Mouse (Mus musculus): ENCODE results near the gene Aifm2.

The Aifm2 gene

DNA sequence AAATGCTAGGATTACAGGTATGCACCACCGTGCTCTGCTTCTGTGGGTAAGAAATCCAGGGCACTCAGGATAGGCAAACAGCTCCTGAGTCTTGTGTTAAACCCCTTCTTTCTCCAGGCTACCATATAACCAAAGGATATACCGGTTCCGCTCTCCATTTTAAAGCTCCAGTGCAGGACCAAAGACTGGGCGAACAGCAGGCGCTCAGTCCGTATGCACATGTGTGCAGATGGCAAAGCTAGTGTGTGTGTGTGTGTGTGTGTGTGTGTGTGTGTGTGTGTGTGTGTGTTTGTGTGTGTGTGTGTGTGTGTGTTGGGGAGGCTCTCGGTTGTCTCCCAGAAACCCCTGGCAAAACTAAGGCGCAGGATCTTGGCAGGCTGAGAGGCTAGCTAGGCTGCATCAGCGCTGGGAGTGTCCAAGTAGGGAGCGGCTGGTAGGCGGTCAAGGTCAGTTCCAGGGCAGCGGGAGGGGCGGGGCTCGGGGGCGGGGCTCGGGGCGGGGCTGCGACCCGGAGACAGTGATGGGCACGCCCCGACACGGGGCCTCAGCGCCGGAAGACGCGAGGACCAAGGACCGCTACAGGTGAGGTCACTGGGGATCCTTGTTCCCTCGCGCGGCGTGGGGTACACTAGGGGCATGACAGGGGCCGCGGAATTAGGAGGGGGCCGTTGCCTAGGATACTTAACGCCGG lies at the start of gene Aifm2:
Aifm2 (plus strand) TSS at position 493 of the 691 bp plus-strand sequence.
- no peak for DNase-seq (ENCODE audit: low spot score in 2 of 2)

DNA sequence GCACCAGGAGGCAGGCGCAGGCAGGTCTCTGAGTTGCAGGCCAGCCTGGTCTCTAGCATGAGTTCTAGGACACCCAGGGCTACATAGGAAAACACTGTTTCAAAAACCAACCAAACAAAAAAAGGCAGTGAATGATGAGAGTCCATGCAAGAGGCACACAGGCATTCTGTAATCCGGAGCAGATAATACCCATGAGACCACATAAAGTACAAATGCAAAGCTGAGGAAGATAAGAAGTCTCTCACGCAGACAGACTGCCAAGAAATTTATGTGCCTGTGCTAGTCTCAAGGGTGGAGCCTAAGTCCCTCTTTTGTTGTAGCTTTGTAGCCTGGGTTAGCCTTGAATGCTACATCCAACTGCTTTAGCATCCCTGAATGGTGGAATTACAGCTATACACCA lies 49.4 kb upstream of the Aifm2 start:
- DNase-seq (ENCODE audit: low spot score in 2 of 2) = no peak

DNA sequence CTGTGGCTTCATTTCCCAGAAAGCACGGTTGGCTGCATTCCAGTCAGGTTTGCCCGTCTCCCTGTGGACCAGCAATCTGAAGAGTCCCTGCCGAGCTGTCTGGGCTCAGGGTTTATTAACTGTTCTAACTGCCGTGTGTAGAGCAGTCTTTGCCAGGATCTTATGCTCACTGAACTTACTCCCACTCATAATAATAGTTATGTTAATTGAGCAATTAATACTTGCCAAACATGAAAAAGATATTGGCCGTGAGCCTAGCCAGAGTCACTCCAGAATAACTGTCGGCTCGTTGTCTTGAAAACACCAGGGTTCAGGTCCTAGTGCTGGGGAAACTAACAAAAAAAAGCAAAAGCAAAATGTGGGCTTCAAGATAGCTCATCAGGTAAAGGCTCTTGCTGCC lies 45.8 kb upstream of the Aifm2 start:
- DNase-seq (ENCODE audit: low spot score in 2 of 2) = no peak

DNA sequence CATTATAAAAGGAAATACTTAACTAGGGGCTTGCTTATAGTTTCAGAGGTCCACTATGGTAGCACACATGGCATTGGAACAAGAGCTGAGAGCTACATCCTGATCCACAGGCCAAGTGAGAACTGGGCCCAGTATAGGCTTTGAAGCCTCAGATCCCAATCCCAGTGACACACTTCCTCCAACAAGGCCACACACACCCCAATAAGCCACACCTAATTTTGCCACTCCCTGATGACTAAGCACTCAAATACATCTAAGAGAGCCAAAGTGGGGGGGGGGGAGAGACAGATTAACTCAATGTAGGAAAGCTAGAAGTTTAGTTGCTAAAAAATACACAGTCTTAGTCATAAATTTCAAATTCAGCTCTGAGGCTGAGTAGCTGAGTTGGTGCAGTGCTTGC lies 45.2 kb upstream of the Aifm2 start:
- DNase-seq (ENCODE audit: low spot score in 2 of 2) = no peak

DNA sequence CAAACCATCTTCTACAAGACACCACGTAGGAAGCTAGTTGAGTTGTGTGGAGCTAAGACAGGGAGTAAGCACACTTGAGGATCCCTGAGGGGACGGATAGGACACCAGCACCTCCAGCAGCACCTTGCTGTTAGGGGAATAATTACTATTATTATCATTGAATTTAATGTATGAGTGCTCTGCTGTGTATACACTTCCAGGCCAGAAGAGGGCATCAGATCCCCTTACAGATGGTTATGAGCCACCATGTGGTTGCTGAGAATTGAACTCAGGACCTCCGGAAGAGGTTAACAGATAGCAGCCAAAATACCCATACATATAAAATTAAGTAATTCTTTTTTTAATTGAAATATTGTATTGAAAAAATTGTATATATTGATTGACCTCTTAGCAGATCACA lies 44.3 kb upstream of the Aifm2 start:
- no peak for DNase-seq (ENCODE audit: low spot score in 2 of 2)

DNA sequence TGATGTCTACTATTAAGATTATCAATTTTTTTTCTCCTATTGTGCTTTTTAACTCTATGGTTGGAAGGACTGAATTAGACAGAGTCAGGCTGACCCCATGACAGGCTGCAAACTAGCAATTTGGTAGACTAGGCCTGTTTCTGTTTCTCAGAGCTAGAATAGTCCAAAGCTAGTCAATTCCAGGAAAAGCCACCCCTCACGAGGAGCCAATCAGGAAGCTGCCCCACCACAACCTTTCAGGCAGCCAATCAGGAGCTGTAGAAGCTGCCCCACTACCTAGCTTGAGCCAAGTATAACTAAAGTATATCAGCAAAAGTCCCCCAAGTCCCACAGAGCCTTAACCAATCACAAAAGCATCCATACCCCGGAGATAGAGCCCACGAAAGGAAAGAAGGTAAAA lies 39.1 kb upstream of the Aifm2 start:
- no peak for DNase-seq (ENCODE audit: low spot score in 2 of 2)

DNA sequence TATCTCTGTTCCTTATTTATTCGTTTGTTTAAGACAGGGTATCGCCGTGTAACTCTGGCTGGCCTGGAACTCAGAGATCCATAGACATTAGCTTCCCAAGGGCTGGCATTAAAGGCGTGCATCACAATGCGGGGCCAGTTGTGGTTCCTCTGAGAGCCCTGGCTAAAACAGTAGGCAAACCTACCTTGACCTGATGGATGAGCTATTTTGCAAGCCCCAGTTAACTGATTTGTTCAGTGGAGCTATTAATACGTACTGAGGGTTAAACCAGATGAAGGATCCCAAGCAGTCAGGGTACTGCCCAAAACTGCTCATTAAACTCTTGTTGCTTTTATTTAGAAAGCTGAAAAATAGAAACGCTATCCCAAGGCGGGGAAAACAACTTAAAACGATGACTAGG lies 35.5 kb upstream of the Aifm2 start:
- DNase-seq (ENCODE audit: low spot score in 2 of 2) = no peak

DNA sequence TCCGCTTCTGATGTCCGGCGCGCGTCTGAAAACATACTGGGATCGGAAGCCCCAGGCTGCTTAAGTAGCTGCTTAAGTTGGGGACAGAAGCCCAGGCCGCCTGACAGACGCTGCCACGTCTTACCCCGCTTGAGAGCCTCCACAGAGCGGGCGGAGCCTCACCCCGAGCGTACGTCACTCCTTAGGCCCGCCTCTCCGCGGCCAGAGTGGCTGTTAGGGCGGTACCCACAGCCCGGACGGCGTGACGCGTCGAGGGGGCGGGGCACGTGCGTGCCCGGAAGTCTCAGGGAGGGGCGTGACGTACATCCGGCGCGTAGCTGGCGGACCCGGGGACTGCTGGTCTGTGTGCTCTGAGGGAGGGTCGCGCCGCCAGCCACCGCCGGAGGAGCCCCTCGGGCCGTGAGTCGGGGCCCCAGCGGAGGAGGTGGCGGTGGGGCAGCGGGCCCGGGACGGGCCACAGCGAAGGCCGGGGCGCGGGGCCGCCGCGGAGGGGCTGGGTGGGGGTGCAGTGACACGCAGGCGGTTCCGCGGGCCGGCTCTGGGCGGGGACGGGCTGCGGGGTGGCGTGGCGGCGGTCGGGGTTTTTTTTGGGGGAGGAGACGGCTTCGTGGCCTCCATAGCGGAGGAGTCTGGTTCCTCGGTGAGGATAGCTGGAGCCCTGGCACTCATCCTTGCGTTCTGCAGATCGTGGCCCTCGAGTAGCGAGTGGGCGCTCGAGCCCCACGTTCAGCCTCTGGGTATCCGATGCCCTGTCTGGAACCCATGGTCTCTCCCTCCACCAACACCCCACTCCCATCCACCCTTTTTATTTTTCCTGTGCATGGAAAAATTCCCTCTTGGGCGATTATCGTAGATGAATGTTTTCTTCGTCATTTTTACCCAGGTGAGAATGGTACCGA lies 34.8 kb upstream of the Aifm2 start, which contains the start of gene Sar1a:
Sar1a (plus strand) TSS at position 285 of the 899 bp plus-strand sequence.
- DNase-seq (ENCODE audit: low spot score in 2 of 2) = peak; percentile 97 to 98

DNA sequence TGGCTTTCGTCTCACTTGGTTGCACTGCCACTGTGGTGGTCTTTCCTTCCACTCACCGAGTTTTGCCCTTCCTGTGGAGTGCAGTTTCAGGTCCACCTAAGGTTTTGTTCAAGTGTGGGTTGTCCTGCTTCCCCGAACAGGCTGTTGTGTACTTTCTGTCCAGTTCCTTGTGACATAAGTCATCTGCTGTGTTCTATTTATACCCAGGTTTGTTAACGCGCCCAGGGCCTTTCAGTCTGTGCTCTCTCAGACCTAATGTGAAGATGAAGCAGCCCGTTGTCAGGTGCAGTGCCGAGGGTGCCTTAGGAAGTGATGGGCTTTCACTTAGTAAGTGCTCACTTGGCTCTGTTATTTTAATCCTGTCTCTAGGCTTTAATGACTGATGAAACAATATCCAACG lies 25.7 kb upstream of the Aifm2 start:
- no peak for DNase-seq (ENCODE audit: low spot score in 2 of 2)

DNA sequence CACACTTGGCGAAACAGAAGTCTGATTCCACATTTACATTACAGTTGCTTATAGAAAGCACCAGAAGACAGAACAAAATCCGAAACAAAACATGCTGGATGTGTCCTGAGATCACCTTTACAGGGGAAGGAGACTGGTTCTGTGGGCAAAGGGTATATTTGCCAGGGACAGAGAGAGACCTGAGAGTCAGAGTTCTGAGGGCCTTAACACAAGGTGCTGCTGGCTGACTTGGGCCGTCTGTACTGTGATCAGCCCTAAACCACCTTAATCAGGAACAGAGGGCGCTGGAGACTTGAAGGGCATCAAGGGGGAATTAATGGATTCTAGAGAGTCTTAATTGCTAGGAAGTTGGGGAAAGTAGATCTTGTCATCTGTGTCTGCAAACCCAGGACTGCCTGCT lies 21.5 kb upstream of the Aifm2 start:
- no peak for DNase-seq (ENCODE audit: low spot score in 2 of 2)

DNA sequence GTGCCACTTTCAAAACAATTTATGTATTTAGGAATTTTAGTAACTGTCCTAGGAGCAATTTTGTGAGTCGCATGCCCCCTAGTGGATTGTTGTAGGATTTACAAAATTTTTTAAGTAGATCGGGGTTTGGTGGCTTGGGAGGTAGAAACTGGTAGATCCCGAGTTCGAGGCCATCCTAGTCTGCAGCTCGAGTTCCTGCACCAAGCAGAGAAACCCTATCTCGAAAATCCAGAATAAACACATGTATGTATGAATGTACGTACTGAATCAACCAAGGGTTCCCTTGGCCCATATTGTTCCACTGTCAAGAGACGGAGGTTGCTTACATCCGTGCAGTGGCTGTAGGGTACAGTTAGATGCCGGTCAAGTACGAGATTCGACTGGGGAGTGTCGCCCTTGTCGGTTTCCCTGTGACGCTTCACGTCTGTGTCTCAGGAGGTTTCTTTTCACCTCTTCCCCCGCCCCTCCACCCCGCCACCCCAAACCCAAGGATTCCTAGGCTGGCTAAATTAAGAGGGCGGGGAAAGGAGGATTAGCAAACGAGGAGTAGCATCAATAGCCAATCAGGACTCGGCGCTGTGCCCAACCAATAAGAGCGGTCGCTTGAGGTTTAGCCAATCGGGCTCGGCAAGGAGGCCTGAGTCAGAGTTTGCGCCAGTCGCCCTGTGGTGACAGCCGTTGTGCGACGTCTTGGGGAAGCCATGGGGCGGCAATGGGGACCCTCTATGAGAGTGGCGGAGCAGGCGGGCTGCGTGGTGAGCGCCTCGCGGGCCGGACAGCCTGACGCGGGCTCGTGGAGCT lies 20.0 kb upstream of the Aifm2 start, which contains the start of gene Tysnd1:
Tysnd1 (plus strand) TSS at position 645 of the 801 bp plus-strand sequence.
- DNase-seq (ENCODE audit: low spot score in 2 of 2) = peak; percentile 88 to 93

DNA sequence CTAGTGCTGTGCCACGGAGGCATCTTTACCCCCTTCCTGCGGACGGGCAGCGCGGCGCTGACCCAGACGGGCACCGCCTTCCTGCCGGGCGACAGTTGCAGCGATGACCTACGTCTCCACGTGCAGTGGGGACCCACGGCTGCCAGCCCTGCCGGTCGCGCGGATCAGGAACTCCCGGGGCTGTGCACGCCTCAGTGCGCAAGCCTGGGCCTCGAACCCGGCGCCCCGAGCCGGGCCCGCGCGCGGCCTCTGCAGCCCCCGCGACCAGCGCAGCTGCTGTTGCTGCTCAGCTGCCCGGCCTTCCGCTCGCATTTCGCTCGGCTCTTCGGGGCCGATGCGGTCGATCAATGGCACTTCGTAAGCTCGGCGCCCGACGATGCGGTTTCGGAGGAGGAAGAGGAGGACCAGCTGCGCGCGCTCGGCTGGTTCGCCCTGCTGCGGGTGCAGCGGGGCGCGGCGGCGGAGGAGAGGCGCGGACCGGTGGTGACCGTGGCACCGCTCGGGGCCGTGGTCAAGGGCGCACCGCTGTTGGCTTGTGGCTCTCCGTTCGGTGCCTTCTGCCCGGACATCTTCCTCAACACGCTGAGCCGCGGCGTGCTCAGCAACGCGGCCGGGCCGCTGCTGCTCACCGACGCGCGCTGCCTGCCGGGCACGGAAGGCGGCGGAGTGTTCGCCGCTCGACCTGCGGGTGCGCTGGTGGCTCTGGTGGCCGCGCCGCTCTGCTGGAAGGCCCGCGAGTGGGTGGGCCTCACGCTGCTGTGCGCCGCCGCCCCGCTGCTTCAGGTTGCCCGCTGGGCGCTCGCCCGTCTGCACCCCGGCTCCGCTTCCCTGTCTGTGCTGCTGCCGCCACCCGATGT lies 19.1 kb upstream of the Aifm2 start:
- peak; percentile 18 to 37 for DNase-seq (ENCODE audit: low spot score in 2 of 2)

DNA sequence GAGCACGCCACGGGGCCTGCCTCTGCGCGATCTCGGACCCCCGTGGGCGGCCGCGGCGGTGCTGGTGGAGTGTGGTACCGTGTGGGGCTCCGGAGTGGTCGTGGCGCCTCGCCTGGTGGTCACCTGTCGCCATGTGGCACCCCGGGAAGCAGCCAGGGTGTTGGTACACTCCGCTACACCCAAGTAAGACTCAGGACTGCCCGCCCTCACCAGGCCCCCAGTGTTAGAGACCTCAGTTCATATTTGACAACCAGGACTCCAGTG lies 18.6 kb upstream of the Aifm2 start:
- no peak for DNase-seq (ENCODE audit: low spot score in 2 of 2)

DNA sequence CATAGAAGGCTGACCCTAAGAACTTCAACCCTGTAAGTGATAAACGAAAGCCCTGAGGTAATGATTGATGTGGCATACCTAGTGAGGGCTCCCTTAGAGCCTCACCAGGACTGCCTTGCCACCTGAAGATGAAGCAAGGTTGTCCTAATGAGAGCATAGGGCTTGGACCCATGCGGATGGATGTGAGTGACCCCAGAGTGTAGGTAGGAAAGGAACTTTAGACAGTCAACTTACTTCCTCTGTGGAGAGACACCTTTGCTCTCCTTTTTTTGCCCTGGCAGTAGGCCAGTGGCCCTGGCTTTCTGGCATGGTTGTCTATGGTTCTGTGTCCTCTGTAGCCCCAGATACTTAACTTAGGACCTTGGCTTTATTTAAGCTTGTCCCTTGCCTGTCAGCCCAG lies 18.0 kb upstream of the Aifm2 start:
- no peak for DNase-seq (ENCODE audit: low spot score in 2 of 2)

DNA sequence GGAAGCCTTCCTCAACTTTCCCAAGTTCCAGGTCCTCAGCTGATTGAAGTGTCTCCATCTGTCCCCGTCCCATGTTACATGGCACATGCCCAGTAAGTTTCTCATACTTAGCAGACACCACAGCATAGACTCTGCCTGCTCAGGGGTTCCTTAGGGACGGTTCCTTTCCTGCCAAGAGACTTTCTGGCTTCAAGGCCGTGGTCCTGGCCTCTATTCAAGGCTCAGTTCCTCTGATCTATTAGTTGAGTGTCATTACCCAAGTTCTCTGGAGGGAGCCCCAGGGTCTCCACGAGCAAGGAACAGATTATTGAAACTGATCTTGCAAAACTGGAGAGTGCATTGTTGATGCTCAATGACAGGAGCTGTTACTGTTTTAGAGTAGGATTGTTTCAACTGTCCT lies 10.4 kb upstream of the Aifm2 start:
- no peak for DNase-seq (ENCODE audit: low spot score in 2 of 2)

DNA sequence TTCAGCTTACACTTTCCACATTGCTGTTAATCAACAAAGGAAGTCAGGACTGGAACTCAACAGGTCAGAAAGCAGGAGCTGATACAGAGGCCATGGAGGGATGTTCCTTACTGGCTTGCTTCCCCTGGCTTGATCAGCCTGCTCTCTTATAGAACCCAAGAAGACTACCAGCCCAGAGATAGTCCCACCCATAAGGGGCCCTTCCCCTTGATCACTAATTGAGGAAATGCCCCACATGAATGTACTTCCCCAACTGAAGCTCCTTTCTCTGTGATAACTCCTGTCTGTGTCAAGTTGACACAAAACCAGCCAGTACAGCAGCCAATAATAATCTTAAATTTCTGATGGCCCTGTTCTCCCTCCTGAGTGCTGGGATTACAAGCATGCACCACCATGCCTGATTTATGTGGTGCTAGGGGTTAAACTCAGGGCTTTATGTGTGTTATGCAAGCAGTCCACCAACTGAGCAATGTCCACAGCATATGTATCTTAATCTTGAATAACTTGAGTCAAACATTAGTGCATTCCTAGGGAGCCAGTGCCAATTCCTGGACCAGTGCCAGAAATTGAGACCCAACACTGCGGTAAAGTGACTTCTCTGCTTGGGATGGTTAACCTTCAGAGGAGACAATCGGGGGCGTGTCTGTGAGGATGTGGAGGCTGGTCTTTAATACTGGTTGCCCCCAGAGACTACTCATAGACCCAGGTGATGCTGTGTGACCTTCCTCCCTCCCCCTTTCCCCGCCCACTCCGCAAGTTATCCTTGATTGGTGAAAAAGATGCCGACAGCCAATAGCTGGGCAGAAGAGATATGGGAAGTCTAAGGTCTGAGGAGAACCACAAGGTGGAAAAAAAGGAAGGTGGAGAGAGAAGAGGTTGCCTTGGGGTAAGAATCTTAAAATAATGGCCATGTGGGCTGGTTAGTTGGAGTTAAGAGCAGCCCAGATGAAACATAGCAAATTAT lies 8.4 kb upstream of the Aifm2 start:
- DNase-seq (ENCODE audit: low spot score in 2 of 2) = no peak

DNA sequence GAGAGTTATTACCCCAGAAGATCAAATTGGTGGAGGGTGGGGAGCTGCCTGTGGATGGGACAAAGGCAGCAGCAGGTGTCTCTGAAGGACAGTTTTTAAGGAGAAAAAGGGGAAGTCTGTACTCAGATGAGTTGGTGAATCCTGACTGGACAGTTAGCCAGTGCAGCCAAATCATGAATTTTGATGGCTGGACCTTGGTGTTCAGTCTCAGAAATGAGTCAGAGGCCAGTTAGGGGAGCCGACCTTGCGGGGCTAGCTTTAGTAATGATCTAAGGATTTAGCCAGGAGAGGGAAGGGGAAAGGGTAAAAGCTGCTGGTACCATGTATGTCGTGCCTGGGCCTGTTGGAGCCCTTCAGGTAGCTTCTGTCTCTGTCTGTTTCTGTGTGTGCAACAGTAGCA lies 1.5 kb upstream of the Aifm2 start:
- no peak for DNase-seq (ENCODE audit: low spot score in 2 of 2)

DNA sequence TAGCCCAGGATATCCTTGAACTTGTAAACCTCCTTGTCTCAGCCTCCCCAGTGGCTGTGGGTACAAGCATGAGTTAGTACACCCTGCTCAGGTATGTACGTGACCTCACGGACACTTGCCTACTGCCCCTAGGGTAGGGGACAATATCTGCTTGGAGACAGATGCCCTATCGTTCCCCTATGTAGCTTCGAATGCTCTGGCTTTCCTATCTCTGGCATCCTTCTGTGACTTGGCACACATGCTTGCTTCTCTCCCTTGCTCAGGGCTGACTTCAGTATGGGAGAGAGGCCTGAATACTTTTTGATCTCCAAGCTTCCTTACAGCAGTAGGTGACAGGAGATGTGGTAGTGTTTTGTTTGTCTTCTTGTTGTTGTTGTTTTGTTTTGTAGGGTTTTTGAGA lies 917 bp upstream of the Aifm2 start:
- DNase-seq (ENCODE audit: low spot score in 2 of 2) = no peak

DNA sequence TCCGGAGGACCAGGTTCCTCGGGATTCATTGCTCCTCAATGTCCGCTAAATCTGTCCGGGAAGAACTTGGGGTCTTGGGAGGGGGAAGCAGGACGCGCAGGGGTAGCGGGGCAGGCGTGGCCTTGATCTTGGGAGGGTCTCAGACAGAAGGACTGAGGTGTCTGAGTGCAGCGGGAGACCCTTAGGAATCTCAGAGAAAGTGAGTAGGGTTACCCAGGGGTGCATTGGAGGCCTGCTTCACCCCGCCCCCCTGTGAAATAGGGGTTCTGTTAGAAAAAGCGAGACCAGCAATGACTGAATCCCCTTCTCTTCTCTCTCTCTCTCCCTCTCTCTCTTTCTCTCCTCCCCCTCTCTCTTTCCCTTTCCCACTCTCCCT lies 387 bp downstream of the Aifm2 start:
- no peak for DNase-seq (ENCODE audit: low spot score in 2 of 2)
